Mouse (Mus musculus) stomach, postnatal 0 days (tissue): ENCODE data around the gene Rasgrf1.

ENCODE experiments used
- CTCF ChIP-seq: IDR thresholded peaks from 2 replicates; pipeline ENCODE4 v1.5.1; 2016; ENCODE audit warnings: antibody characterized with exemption, low read depth, mild to moderate bottlenecking, moderate library complexity
- EP300 ChIP-seq: optimal IDR thresholded peaks from 2 replicates; pipeline ENCODE3; 2016; ENCODE audit warnings: antibody characterized with exemption

- TF ChIP-seq CTCF: no peak
- no peak for TF ChIP-seq EP300
Measured at GRCm38 (mm10) chr9:90041556-90041955, 131.8 kb downstream of the Rasgrf1 start.
